Mouse (Mus musculus): ENCODE results near the gene Grid2ip.
"Not testable (repeated sequence)": the region's sequence is repeated elsewhere in the genome, so short reads cannot be mapped to it uniquely, and the experiment has no call there.

Grid2ip gene

GRCm38 (mm10) chr5:143363678-143364615 is 6.8 kb downstream of the Grid2ip start:
- no peak for DNase-seq

GRCm38 (mm10) chr5:143367931-143368330 is 10.8 kb downstream of the Grid2ip start:
- no peak for DNase-seq

- DNase-seq = no peak
Measured at GRCm38 (mm10) chr5:143369611-143370255, 12.6 kb downstream of the Grid2ip start.

- DNase-seq = no peak
Measured at GRCm38 (mm10) chr5:143370416-143371145, 13.4 kb downstream of the Grid2ip start.

GRCm38 (mm10) chr5:143371146-143371510 is 14.0 kb downstream of the Grid2ip start:
- DNase-seq = no peak

- no peak for DNase-seq
Measured at GRCm38 (mm10) chr5:143372818-143373217, 15.7 kb downstream of the Grid2ip start.

GRCm38 (mm10) chr5:143375242-143375641 is 18.1 kb downstream of the Grid2ip start:
- peak; percentile 70 for DNase-seq

- DNase-seq = no peak
Measured at GRCm38 (mm10) chr5:143376156-143376555, 19.0 kb downstream of the Grid2ip start.

- DNase-seq = peak; percentile 34
Measured at GRCm38 (mm10) chr5:143386797-143387621, 29.9 kb downstream of the Grid2ip start.

- no peak for DNase-seq
Measured at GRCm38 (mm10) chr5:143394184-143394583, 37.0 kb downstream of the Grid2ip start.

GRCm38 (mm10) chr5:143394966-143395365 is 37.8 kb downstream of the Grid2ip start:
- DNase-seq = not testable (repeated sequence)

- DNase-seq = peak; percentile 71
Measured at GRCm38 (mm10) chr5:143395649-143396048, 38.5 kb downstream of the Grid2ip start.

- DNase-seq = no peak
Measured at GRCm38 (mm10) chr5:143400501-143400900, 43.4 kb downstream of the Grid2ip start.

GRCm38 (mm10) chr5:143401556-143401955 is 44.4 kb downstream of the Grid2ip start:
- DNase-seq = no peak

- peak; percentile 94 for DNase-seq
Measured at GRCm38 (mm10) chr5:143403221-143404147, 46.3 kb downstream of the Grid2ip start, which contains the start of gene Kdelr2. Kdelr2 (plus strand) TSS chr5:143403838.

GRCm38 (mm10) chr5:143404148-143404930 is 47.2 kb downstream of the Grid2ip start:
- peak; percentile 9 for DNase-seq

GRCm38 (mm10) chr5:143405200-143405599 is 48.1 kb downstream of the Grid2ip start:
- DNase-seq = no peak

- no peak for DNase-seq
Measured at GRCm38 (mm10) chr5:143406548-143406947, 49.4 kb downstream of the Grid2ip start.

- DNase-seq = peak; percentile 61
Measured at GRCm38 (mm10) chr5:143409239-143409638, 52.1 kb downstream of the Grid2ip start.

GRCm38 (mm10) chr5:143410841-143411395 is 53.8 kb downstream of the Grid2ip start:
- peak; percentile 46 for DNase-seq

All from lung, postnatal 36 days (tissue).